In the genomic region with DNA sequence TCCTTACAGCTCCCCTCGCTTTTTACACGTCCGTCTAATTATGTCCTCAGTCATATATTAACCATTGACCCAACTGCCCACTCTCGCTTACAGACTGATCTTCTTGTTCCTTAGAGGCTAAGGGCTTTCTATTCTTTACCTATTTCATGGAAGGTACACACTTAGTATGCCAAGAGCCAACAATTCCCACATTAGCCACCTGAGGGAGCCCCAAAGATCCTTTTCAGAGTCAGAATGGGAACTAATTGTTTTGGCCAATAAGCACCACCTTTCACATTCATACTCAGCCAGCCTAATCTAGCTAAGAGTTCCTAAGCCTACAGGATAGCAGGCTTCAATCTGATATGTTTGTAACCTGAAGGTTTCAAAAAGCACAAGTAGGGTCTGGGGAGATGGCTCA, we compare ENCODE assay signal across 9 mouse cellular contexts. TPM values are rescaled to one million over a fixed set of nuclear protein-coding genes. Genes with fewer than 3 reads are reported as not detected.
DNase-seq lines count a peak whose midpoint lies in the region; ATAC-seq and TF ChIP-seq lines count a peak whose summit lies in the region.
"Had no signal": no experiment of that assay in that cellular context is flagged by ENCODE, and none has a peak within 500 bp of the region (broad histone marks: within the 10 kb centered on the region; RNA-seq: fewer than 3 reads in every experiment).

No protein-coding gene starts in this region.

- no peak overlapping the region for H3K4me2 ChIP-seq in intestine, postnatal 0 days (replicated peaks; ENCODE audit: low read depth)
- no peak overlapping the region for H3K4me2 ChIP-seq in intestine, embryonic 16.5 days (ENCODE audit: low read depth, low read length)

- H3K9ac ChIP-seq in intestine, postnatal 0 days (ENCODE audit: low read depth, low read length) = no peak overlapping the region
- H3K9ac ChIP-seq in intestine, embryonic 16.5 days (ENCODE audit: low read depth, low read length) = no peak overlapping the region

- H3K27ac ChIP-seq in intestine, postnatal 0 days (ENCODE audit: low read depth, low read length) = no peak overlapping the region
- no peak overlapping the region for H3K27ac ChIP-seq in intestine, embryonic 16.5 days (ENCODE audit: low read length)

- H3K4me1 ChIP-seq in intestine, postnatal 0 days (replicated peaks; ENCODE audit: control insufficient read depth, insufficient read depth, low read length) = no peaks in the 10 kb centered on the region
- H3K4me1 ChIP-seq in intestine, embryonic 16.5 days (ENCODE audit: control insufficient read depth, insufficient read depth, low read length) = no peaks in the 10 kb centered on the region

- peak; percentile 48 for TF ChIP-seq CTCF in intestine, postnatal 0 days (IDR thresholded peaks at IDR 0.05; ENCODE audit: low read depth)

- H3K27me3 ChIP-seq in intestine, postnatal 0 days (replicated peaks; ENCODE audit: control insufficient read depth, insufficient read depth, low read length) = no peaks in the 10 kb centered on the region
- no peaks in the 10 kb centered on the region for H3K27me3 ChIP-seq in intestine, embryonic 16.5 days (replicated peaks; ENCODE audit: control insufficient read depth, insufficient read depth, low read length)

- H3K9me3 ChIP-seq in intestine, postnatal 0 days (ENCODE audit: control insufficient read depth) = no peaks in the 10 kb centered on the region
- no peaks in the 10 kb centered on the region for H3K9me3 ChIP-seq in intestine, embryonic 16.5 days (ENCODE audit: control insufficient read depth, low read length)

- H3K36me3 ChIP-seq in intestine, postnatal 0 days (ENCODE audit: control insufficient read depth, insufficient read depth) = no peaks in the 10 kb centered on the region; the same call in 1 of the 2 replicates
- no peaks in the 10 kb centered on the region for H3K36me3 ChIP-seq in intestine, embryonic 16.5 days (ENCODE audit: control insufficient read depth, insufficient read depth, low read length)

- peak; percentile 11 for DNase-seq in CD4-positive, CD25-positive, alpha-beta regulatory T cell, adult 2 months (ENCODE audit: low read depth, low spot score)
- peak; percentile 25 for DNase-seq in urinary bladder, postnatal 14 days (ENCODE audit: low spot score)
- DNase-seq in urinary bladder, adult 2 months (ENCODE audit: low spot score) = no peak
- peak; percentile 26 for DNase-seq in thymus, postnatal 4 days
- DNase-seq in frontal cortex, postnatal 14 days (ENCODE audit: low spot score in 2 of 2) = no peak
- DNase-seq: layer of hippocampus, adult 9-11 months had no signal

- H3K4me3 ChIP-seq in intestine, postnatal 0 days (ENCODE audit: low read depth, low read length) = no peak overlapping the region
- no peak overlapping the region for H3K4me3 ChIP-seq in intestine, embryonic 16.5 days (ENCODE audit: low read length)

- WGBS in intestine, postnatal 0 days = 77% methylated on average over 4 of the region's 4 CpGs
- 84% methylated on average over 4 of the region's 4 CpGs for WGBS in intestine, embryonic 16.5 days

- no peak for ATAC-seq in CD4-positive, CD25-positive, alpha-beta regulatory T cell, adult 4 months
- no peak for ATAC-seq in intestine, postnatal 0 days
- no peak for ATAC-seq in intestine, embryonic 16.5 days

RNA-seq across cellular contexts. Expression of gene Zfp185, which starts 26.7 kb away (rescaled TPM):
- polyA plus RNA-seq in CD4-positive, CD25-positive, alpha-beta regulatory T cell, adult 4 months (2017; shearing (Covaris generic)) = not detected
- polyA plus RNA-seq in intestine, postnatal 0 days (2015; fragmentation: Nextera tagmentation; extraction: Ambion mirVana) = 1.6 and 1.7 TPM in 2 replicates
- 4.6 and 4.9 TPM in 2 replicates for polyA plus RNA-seq in intestine, embryonic 16.5 days (2015; fragmentation: Nextera tagmentation; extraction: Ambion mirVana)
- 3.8 and 5.4 TPM in 2 replicates for polyA plus RNA-seq in urinary bladder, adult 2 months (2012; rRNA removed)

RNA-seq across cellular contexts. Expression of gene Nsdhl, which starts 42.1 kb away (rescaled TPM):
- polyA plus RNA-seq in CD4-positive, CD25-positive, alpha-beta regulatory T cell, adult 4 months (2017; shearing (Covaris generic)) = 10 to 100 TPM; 21.1 to 31.2 TPM
- polyA plus RNA-seq in intestine, postnatal 0 days (2015; fragmentation: Nextera tagmentation; extraction: Ambion mirVana) = 23.5 and 26.4 TPM in 2 replicates
- 46.8 TPM in 2 replicates for polyA plus RNA-seq in intestine, embryonic 16.5 days (2015; fragmentation: Nextera tagmentation; extraction: Ambion mirVana)
- polyA plus RNA-seq in urinary bladder, adult 2 months (2012; rRNA removed) = 24.3 and 29.9 TPM in 2 replicates

RNA-seq across cellular contexts. Expression of gene Cetn2, which starts 42.2 kb away (rescaled TPM):
- 100 to 1,000 TPM; 137 to 148 TPM for polyA plus RNA-seq in CD4-positive, CD25-positive, alpha-beta regulatory T cell, adult 4 months (2017; shearing (Covaris generic))
- polyA plus RNA-seq in intestine, postnatal 0 days (2015; fragmentation: Nextera tagmentation; extraction: Ambion mirVana) = 35.9 and 39.2 TPM in 2 replicates
- 51.4 and 54.9 TPM in 2 replicates for polyA plus RNA-seq in intestine, embryonic 16.5 days (2015; fragmentation: Nextera tagmentation; extraction: Ambion mirVana)
- 47.2 and 48.0 TPM in 2 replicates for polyA plus RNA-seq in urinary bladder, adult 2 months (2012; rRNA removed)

Comparison
In these comparisons a context has a peak if more than half of its experiments do, and no peak if none do; other contexts are left out.
1. DNase-seq: peak in CD4-positive, CD25-positive, alpha-beta regulatory T cell, adult 2 months (single experiment), urinary bladder, postnatal 14 days (single experiment) and thymus, postnatal 4 days (single experiment); none in urinary bladder, adult 2 months (single experiment) and frontal cortex, postnatal 14 days (0 of 2).